Mouse (Mus musculus) erythroblast, embryonic 14.5 days (primary cell): ENCODE results near the gene Olfml2b.

Source experiments
- GATA1 ChIP-seq: IDR thresholded peaks from 2 replicates; pipeline ENCODE4 v1.6.1; 2012; ENCODE audit warnings: low read length, inconsistent platforms, mixed read lengths
- TAL1 ChIP-seq: IDR thresholded peaks from 3 replicates; pipeline ENCODE4 v1.6.1; 2012; ENCODE audit warnings: low read length, inconsistent platforms, mixed read lengths

DNA sequence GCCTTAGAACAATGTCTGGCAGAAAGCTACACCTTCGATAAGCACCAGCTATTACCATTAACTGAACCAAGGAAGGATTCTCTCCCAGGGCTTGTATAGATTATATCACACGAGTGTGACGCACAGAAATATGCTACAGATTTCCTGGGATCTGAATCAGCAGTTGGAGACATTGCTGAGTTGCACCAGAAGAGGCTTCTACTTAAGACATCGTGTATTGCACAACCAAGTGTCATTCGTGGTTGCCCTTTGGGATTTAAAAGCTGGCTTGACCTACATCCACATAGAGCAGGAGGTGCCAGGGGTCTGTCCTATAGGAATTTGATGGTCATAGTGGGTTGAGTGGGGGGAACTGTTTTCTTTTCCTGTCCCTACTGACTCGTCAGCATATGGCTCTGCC lies 58.6 kb downstream of the Olfml2b start:
- TF ChIP-seq GATA1 (no peak), TAL1 (no peak)
